10 mouse cellular contexts compared by ENCODE assay signal in the genomic region with DNA sequence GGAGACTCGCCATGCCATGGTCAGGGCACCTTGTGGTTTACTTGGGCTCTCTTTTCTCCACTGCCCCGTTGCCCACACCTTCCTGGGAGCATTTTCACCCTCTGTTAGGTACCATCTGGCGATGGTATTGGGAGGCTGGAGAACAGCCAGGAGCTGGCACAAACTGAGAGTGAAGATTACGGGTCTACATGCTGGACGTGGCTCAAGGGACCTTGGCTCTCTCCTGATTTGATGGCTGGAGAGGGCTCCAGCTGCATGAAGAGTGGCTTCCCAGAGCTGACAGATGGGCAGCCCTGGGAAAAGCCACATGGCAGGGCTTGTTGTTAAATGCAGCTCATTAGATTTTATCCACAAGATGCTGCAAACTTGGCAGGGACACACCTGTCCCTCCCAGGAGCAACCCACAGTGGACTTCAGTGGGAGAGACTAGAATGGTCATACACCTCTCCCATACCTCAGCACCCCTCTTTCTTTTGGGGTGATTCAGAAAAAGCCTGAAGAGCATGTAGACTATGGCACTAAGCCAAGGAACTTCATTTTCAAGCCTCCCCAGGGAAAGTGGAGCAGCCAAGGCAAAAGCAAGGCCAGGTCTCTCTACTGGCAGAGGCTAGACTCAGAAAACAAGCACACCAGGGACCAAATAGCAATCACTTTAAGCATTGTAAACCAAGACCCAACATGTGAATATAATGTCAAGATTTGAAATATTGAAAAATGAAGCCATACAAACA. TPM values are rescaled to one million over a fixed set of nuclear protein-coding genes. Genes with fewer than 3 reads are reported as not detected.
A peak's percentile ranks its signal among the peaks of the same experiment; 100 is the strongest.
DNase-seq lines count a peak whose midpoint lies in the region; ATAC-seq lines count a peak whose summit lies in the region.
"Had no signal": no experiment of that assay in that cellular context is flagged by ENCODE, and none has a peak within 500 bp of the region (broad histone marks: within the 10 kb centered on the region; RNA-seq: fewer than 3 reads in every experiment).

No protein-coding gene starts in this region.

- H3K27ac ChIP-seq in kidney, embryonic 15.5 days: no peak overlapping the region
- H3K27ac ChIP-seq in hindbrain, embryonic 16.5 days (ENCODE audit: low read depth, low read length): no peak overlapping the region
- H3K27ac ChIP-seq: layer of hippocampus, adult 2 months had no signal

- H3K4me2 ChIP-seq in kidney, embryonic 15.5 days: no peak overlapping the region
- H3K4me2 ChIP-seq in hindbrain, embryonic 16.5 days (ENCODE audit: low read length): no peak overlapping the region

- H3K4me1 ChIP-seq in kidney, embryonic 15.5 days: no peaks in the 10 kb centered on the region
- H3K4me1 ChIP-seq in hindbrain, embryonic 16.5 days (ENCODE audit: control insufficient read depth, insufficient read depth, low read depth, low read length): no peaks in the 10 kb centered on the region

- no peak overlapping the region for H3K4me3 ChIP-seq in kidney, embryonic 15.5 days (replicated peaks)
- H3K4me3 ChIP-seq in hindbrain, embryonic 16.5 days (ENCODE audit: low read length): no peak overlapping the region
- H3K4me3 ChIP-seq: layer of hippocampus, adult 2 months had no signal

- H3K9ac ChIP-seq in kidney, embryonic 15.5 days: no peak overlapping the region
- H3K9ac ChIP-seq in hindbrain, embryonic 16.5 days (ENCODE audit: low read depth, low read length): no peak overlapping the region

- no peak for ATAC-seq in kidney, embryonic 15.5 days (replicated peaks; ENCODE audit: low FRiP score)
- peak; percentile 94 for ATAC-seq in hindbrain, embryonic 16.5 days
- ATAC-seq in erythroid progenitor cell, adult 5-6 weeks (replicated peaks; ENCODE audit: low FRiP score, poor library complexity, severe bottlenecking): no peak

- H3K36me3 ChIP-seq in kidney, embryonic 15.5 days: no peaks in the 10 kb centered on the region
- no peaks in the 10 kb centered on the region for H3K36me3 ChIP-seq in hindbrain, embryonic 16.5 days (ENCODE audit: control insufficient read depth, insufficient read depth, low read length)

- 76% methylated on average over 5 of the region's 5 CpGs for WGBS in kidney, embryonic 15.5 days
- WGBS in hindbrain, embryonic 16.5 days: 57% methylated on average over 5 of the region's 5 CpGs

- peak; percentile 49 for DNase-seq in adrenal gland, postnatal 10 days
- DNase-seq in adrenal gland, postnatal 4 days (ENCODE audit: low spot score in 2 of 2): no peak
- DNase-seq in kidney, adult 9 months: peak; percentile 22
- peak; percentile 78 for DNase-seq in cerebellum, adult 11 months
- no peak for DNase-seq in spleen, adult 12 weeks (ENCODE audit: low spot score)
- DNase-seq: lung, adult 18-20 months had no signal

- H3K9me3 ChIP-seq in kidney, embryonic 15.5 days (replicated peaks): no peaks in the 10 kb centered on the region
- H3K9me3 ChIP-seq in hindbrain, embryonic 16.5 days (ENCODE audit: control insufficient read depth, low read length): no peaks in the 10 kb centered on the region

- no peaks in the 10 kb centered on the region for H3K27me3 ChIP-seq in kidney, embryonic 15.5 days
- H3K27me3 ChIP-seq in hindbrain, embryonic 16.5 days (replicated peaks; ENCODE audit: control insufficient read depth, insufficient read depth, low read length): no peaks in the 10 kb centered on the region

RNA-seq across cellular contexts. Expression of a gene that starts 34.8 kb away (rescaled TPM):
- 10 to 100 TPM; 36.6 to 42.0 TPM for total RNA-seq in adrenal gland, postnatal 10 days (2021)
- 10 to 100 TPM; 46.8 to 47.8 TPM for total RNA-seq in adrenal gland, postnatal 4 days (2021)
- polyA plus RNA-seq in kidney, embryonic 15.5 days (2015; fragmentation: Nextera tagmentation; extraction: Ambion mirVana): 24.7 and 24.9 TPM in 2 replicates
- polyA plus RNA-seq in hindbrain, embryonic 16.5 days (2015; fragmentation: Nextera tagmentation; extraction: Ambion mirVana): 15.5 and 18.6 TPM in 2 replicates
- 9.0 and 24.3 TPM in 2 replicates for total RNA-seq in erythroid progenitor cell, adult 5-6 weeks (2015; ENCODE audit: low replicate concordance)
- total RNA-seq in erythroid progenitor cell, adult 5-6 weeks (2017; ENCODE audit: low replicate concordance): 6.8 and 16.2 TPM in 2 replicates

Comparison
In these comparisons a context has a peak if more than half of its experiments do, and no peak if none do; other contexts are left out.
1. DNase-seq: peak in adrenal gland, postnatal 10 days (single experiment), kidney, adult 9 months (single experiment) and cerebellum, adult 11 months (single experiment); none in adrenal gland, postnatal 4 days (0 of 2) and spleen, adult 12 weeks (single experiment).